Mouse (Mus musculus): Measurements from ENCODE around the gene Zfp710. TPM values are rescaled to one million over a fixed set of nuclear protein-coding genes. Genes with fewer than 3 reads are reported as not detected.

The Zfp710 gene
- polyA plus RNA-seq, 1 experiment from 2014 or later, result 9.4 TPM

- no peaks in the 10 kb centered on the region for H3K9me3 ChIP-seq (ENCODE audit: control insufficient read depth)
- 78% methylated on average over 15 of the region's 15 CpGs for WGBS
- H3K4me3 ChIP-seq (ENCODE audit: low read depth, low read length), result no peak overlapping the region
- no peak for TF ChIP-seq CTCF (IDR thresholded peaks at IDR 0.05; ENCODE audit: low read depth)
- no peaks in the 10 kb centered on the region; the same call in 1 of the 2 replicates for H3K36me3 ChIP-seq (ENCODE audit: control insufficient read depth, insufficient read depth)
- H3K9ac ChIP-seq (ENCODE audit: low read depth, low read length), result no peak overlapping the region
- ATAC-seq, result no peak
- no peak overlapping the region for H3K27ac ChIP-seq (ENCODE audit: low read depth, low read length)
- no peak overlapping the region for H3K4me2 ChIP-seq (replicated peaks; ENCODE audit: low read depth)
- H3K4me1 ChIP-seq (replicated peaks; ENCODE audit: control insufficient read depth, insufficient read depth, low read length), result 0 out of 2 replicates have a peak, but pooled peaks cover 4% of the 10 kb centered on the region
- H3K27me3 ChIP-seq (replicated peaks; ENCODE audit: control insufficient read depth, insufficient read depth, low read length), result no peaks in the 10 kb centered on the region
These were observed 39.5 kb downstream of the Zfp710 start for GRCm38 (mm10) chr7:80063902-80064736.

DNA sequence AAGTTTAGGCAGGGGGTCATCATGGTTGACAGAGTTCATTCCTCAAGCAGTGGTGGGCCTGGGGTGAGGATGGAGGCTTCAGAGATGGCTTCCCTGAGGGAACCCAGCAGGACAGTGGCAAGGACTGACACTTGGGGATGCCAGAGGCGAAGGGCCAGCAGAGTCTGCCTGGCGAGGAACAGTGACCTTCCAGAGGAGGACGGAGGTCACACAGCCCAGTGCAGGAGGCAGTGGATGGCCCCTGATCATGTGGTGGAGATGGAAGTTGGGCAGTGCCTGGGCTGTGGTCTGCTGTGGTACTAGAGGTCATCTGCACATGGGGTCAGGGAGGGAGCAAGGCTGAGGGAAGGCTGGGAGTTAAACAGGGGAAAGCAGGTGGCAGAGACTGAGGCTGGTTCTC is 40.6 kb downstream of the Zfp710 start:
- no peak for TF ChIP-seq CTCF (IDR thresholded peaks at IDR 0.05; ENCODE audit: low read depth)
- Histone ChIP-seq H3K36me3 (ENCODE audit: control insufficient read depth, insufficient read depth) (no peaks in the 10 kb centered on the region; the same call in 1 of the 2 replicates), H3K9ac (ENCODE audit: low read depth, low read length) (no peak overlapping the region), H3K4me2 (replicated peaks; ENCODE audit: low read depth) (no peak overlapping the region), H3K9me3 (ENCODE audit: control insufficient read depth) (no peaks in the 10 kb centered on the region), H3K4me3 (ENCODE audit: low read depth, low read length) (no peak overlapping the region), H3K4me1 (replicated peaks; ENCODE audit: control insufficient read depth, insufficient read depth, low read length) (peaks cover 1% of the 10 kb centered on the region; the same call in 1 of the 2 replicates), H3K27ac (ENCODE audit: low read depth, low read length) (no peak overlapping the region), H3K27me3 (replicated peaks; ENCODE audit: control insufficient read depth, insufficient read depth, low read length) (no peaks in the 10 kb centered on the region)
- ATAC-seq, result no peak
- 93% methylated on average over 3 of the region's 3 CpGs for WGBS

DNA sequence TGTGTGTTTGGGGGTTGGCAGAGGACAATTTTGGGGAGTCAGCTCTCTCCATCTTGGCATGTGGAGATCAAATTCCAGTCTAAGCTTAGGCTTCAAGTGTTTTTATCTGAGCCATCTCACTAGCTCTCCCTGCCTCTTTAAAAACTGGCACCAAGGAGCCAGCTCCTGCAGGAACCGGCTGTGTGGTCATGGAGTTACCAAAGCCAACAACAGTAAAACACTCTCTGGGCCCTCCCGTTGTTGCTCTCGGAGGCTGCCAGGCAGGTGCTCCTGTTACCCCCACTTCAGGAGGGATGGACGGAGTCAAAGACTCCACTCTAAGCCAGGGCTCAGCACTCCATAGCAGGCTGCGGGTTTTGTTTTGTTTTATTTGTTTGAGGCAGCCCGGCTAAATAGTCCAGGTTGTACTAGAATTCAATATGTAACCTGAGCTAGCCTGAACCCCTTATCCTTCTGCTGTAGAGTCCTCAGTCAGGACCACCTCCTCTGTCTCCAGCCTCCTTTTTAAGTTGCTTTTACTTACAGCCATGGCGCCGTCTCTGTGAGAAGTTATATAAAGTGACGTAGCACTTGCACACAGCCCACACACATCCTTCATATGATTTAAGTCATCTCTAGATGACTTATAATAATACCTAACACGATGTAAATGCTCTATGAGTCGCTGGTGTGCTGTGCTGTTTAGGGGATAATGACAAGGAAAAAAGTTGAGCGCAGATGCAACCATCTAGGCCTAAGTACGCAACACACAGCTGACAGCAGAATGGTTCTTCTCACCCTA is 42.3 kb downstream of the Zfp710 start:
- Histone ChIP-seq H3K9ac (ENCODE audit: low read depth, low read length) (no peak overlapping the region), H3K4me1 (replicated peaks; ENCODE audit: control insufficient read depth, insufficient read depth, low read length) (no peaks in the 10 kb centered on the region; the same call in 1 of the 2 replicates), H3K4me2 (replicated peaks; ENCODE audit: low read depth) (no peak overlapping the region), H3K9me3 (ENCODE audit: control insufficient read depth) (no peaks in the 10 kb centered on the region), H3K4me3 (ENCODE audit: low read depth, low read length) (no peak overlapping the region), H3K27me3 (replicated peaks; ENCODE audit: control insufficient read depth, insufficient read depth, low read length) (no peaks in the 10 kb centered on the region), H3K27ac (ENCODE audit: low read depth, low read length) (no peak overlapping the region), H3K36me3 (ENCODE audit: control insufficient read depth, insufficient read depth) (no peaks in the 10 kb centered on the region)
- no peak for TF ChIP-seq CTCF (IDR thresholded peaks at IDR 0.05; ENCODE audit: low read depth)
- no peak for ATAC-seq
- 70% methylated on average over 13 of the region's 13 CpGs for WGBS

DNA sequence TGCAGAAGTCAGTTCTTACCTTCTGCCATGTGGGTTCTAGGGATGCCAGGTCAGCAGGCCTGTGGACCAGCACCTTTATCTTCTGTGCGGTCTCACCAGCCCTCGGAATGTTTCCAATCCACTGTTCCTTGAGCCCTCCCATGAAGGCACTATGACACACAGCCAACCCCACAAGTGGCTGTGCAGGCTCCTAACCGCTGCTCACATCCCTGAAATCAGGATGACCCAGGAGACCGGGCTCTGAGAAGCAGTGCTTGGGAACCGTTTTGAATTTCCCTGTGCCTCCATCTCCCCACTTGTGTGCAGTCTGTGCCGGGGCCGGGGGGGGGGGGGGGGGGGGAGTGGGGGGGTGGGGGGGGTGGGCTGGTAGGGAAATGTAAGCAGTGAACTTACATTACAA is 43.7 kb downstream of the Zfp710 start:
- no peak overlapping the region for H3K4me3 ChIP-seq (ENCODE audit: low read depth, low read length)

GRCm38 (mm10) chr7:80069615-80070327 is 45.2 kb downstream of the Zfp710 start:
- Histone ChIP-seq H3K36me3 (ENCODE audit: control insufficient read depth, insufficient read depth) (no peaks in the 10 kb centered on the region), H3K27ac (ENCODE audit: low read depth, low read length) (0 out of 2 replicates have a peak overlapping the region, but pooled peaks have one; percentile 28), H3K27me3 (replicated peaks; ENCODE audit: control insufficient read depth, insufficient read depth, low read length) (no peaks in the 10 kb centered on the region), H3K9me3 (ENCODE audit: control insufficient read depth) (no peaks in the 10 kb centered on the region), H3K4me3 (ENCODE audit: low read depth, low read length) (no peak overlapping the region), H3K4me2 (replicated peaks; ENCODE audit: low read depth) (no peak overlapping the region), H3K4me1 (replicated peaks; ENCODE audit: control insufficient read depth, insufficient read depth, low read length) (peaks cover 2% of the 10 kb centered on the region), H3K9ac (ENCODE audit: low read depth, low read length) (no peak overlapping the region)
- no peak for TF ChIP-seq CTCF (IDR thresholded peaks at IDR 0.05; ENCODE audit: low read depth)
- ATAC-seq, result no peak
- 29% methylated on average over 13 of the region's 13 CpGs for WGBS

More for the DNA sequence above, 43.7 kb downstream of the Zfp710 start:
- H3K36me3 ChIP-seq (ENCODE audit: control insufficient read depth, insufficient read depth), result no peaks in the 10 kb centered on the region
- no peak for TF ChIP-seq CTCF (IDR thresholded peaks at IDR 0.05; ENCODE audit: low read depth)
- H3K4me2 ChIP-seq (replicated peaks; ENCODE audit: low read depth), result no peak overlapping the region
- no peaks in the 10 kb centered on the region; the same call in none of the 2 replicates for H3K4me1 ChIP-seq (replicated peaks; ENCODE audit: control insufficient read depth, insufficient read depth, low read length)
- no peak overlapping the region for H3K9ac ChIP-seq (ENCODE audit: low read depth, low read length)
- H3K9me3 ChIP-seq (ENCODE audit: control insufficient read depth), result no peaks in the 10 kb centered on the region
- no peak overlapping the region for H3K27ac ChIP-seq (ENCODE audit: low read depth, low read length)
- ATAC-seq, result no peak
- 59% methylated on average over 5 of the region's 7 CpGs for WGBS
- no peaks in the 10 kb centered on the region for H3K27me3 ChIP-seq (replicated peaks; ENCODE audit: control insufficient read depth, insufficient read depth, low read length)

DNA sequence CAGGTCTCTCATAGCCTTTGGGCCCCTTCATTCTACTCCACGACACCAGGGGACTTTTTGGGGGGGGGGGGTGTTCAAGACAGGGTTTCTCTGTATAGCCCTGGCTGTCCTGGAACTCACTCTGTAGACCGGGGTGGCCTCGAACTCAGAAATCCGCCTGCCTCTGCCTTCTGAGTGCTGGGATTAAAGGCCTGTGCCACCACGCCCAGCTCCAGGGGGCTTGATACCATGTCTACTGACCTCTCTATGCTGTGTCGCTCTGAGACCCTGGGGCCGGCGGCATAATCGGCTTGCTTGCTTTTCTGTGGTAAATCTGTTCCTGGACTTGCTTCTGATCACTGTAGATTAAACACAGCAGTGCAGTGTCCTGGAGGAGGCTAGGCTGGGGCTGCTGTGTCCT is 46.6 kb downstream of the Zfp710 start:
- no peak for TF ChIP-seq CTCF (IDR thresholded peaks at IDR 0.05; ENCODE audit: low read depth)
- Histone ChIP-seq H3K4me3 (ENCODE audit: low read depth, low read length) (no peak overlapping the region), H3K27ac (ENCODE audit: low read depth, low read length) (no peak overlapping the region), H3K36me3 (ENCODE audit: control insufficient read depth, insufficient read depth) (no peaks in the 10 kb centered on the region), H3K4me2 (replicated peaks; ENCODE audit: low read depth) (no peak overlapping the region), H3K9me3 (ENCODE audit: control insufficient read depth) (no peaks in the 10 kb centered on the region), H3K4me1 (replicated peaks; ENCODE audit: control insufficient read depth, insufficient read depth, low read length) (peaks cover 7% of the 10 kb centered on the region), H3K27me3 (replicated peaks; ENCODE audit: control insufficient read depth, insufficient read depth, low read length) (no peaks in the 10 kb centered on the region), H3K9ac (ENCODE audit: low read depth, low read length) (no peak overlapping the region)
- ATAC-seq, result no peak
- 95% methylated on average over 9 of the region's 9 CpGs for WGBS
